Mouse (Mus musculus): Measurements from ENCODE around the gene Fbxw7. TPM values are rescaled to one million over a fixed set of nuclear protein-coding genes. Genes with fewer than 3 reads are reported as not detected.

The Fbxw7 gene
- polyA plus RNA-seq, 1 experiment from 2014 or later, result 13.7 TPM

DNA sequence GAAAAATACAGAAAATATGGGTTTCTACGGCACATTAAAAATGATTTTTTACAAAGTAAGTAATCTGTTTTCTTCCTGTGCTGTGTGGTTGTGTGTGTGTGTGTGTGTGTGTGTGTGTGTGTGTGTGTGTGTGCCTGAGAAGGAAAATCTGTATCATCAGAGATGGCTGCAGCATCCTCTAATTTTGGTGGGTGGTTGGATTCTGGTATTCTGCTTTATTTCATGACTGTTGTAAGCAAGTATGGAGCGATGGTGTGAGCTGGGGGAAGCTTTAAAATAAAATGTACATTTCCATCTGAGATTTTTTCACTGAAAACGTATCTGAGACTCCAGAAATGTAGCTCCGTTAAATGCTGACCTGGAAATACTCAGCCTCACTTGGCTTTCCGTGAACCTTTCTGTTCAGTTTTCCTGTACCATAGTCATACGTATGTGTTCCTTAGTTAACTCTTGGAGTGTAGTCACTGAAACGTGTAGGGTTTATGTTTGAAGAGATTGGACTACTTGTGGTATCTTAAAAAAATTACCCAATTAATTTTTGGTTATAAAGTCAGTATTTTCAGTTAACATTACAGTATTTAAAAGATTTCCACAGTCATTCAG lies 137.6 kb downstream of the Fbxw7 start:
- Histone ChIP-seq H3K9ac (ENCODE audit: low read depth, low read length) (peak overlapping the region; percentile 65), H3K4me2 (ENCODE audit: low read depth, low read length) (peak overlapping the region; percentile 81), H3K9me3 (ENCODE audit: control insufficient read depth, low read length) (no peaks in the 10 kb centered on the region), H3K27ac (replicated peaks; ENCODE audit: low read depth, low read length) (peak overlapping the region; percentile 83), H3K27me3 (replicated peaks; ENCODE audit: control insufficient read depth, insufficient read depth, low read length) (no peaks in the 10 kb centered on the region), H3K4me3 (ENCODE audit: low read depth, low read length) (peak overlapping the region; percentile 50), H3K36me3 (ENCODE audit: control insufficient read depth, insufficient read depth, low read length) (no peaks in the 10 kb centered on the region), H3K4me1 (ENCODE audit: control insufficient read depth, insufficient read depth, low read length) (no peaks in the 10 kb centered on the region)
- no peak for DNase-seq (ENCODE audit: low spot score)
- ATAC-seq (ENCODE audit: low read depth), result no peak
- WGBS, result 33% methylated on average over 7 of the region's 7 CpGs

DNA sequence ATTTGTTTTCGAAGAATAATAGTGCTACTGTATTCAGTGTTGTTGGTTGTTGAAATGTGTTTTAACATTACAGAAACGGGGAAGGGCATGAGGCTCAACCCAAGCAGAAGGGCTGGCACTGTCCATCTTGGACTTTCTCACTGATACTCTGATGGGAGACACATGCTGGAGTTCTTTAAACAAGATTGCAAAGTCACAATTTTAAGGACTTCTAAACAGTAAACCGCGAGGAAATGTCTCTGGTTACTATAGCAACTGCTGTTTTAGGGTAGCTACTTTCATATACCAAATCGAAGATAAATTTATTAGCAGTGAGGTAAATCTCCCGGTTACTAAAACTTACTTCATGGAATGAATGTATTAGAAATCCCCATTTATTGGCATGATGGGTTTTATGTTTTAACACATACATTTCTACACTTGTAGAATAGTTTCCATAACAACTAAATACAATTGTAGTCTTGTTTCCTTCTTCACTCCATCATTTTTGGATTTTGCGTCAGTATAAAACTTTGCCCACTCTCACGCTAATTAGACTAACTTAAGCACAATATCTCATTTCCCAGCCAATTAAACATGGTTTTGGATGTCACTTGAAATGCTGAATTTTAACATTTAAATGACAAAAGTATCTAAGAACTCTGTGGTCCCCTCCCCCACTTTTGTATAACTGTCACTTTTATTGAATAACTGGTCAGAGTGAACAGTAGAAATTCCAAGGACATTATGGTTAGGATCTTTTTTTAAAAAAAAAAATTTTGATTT lies 140.1 kb downstream of the Fbxw7 start:
- Histone ChIP-seq H3K4me1 (ENCODE audit: control insufficient read depth, insufficient read depth, low read length) (no peaks in the 10 kb centered on the region), H3K4me3 (ENCODE audit: low read depth, low read length) (no peak overlapping the region), H3K27ac (replicated peaks; ENCODE audit: low read depth, low read length) (no peak overlapping the region), H3K4me2 (ENCODE audit: low read depth, low read length) (no peak overlapping the region), H3K9ac (ENCODE audit: low read depth, low read length) (no peak overlapping the region), H3K27me3 (replicated peaks; ENCODE audit: control insufficient read depth, insufficient read depth, low read length) (no peaks in the 10 kb centered on the region), H3K9me3 (ENCODE audit: control insufficient read depth, low read length) (no peaks in the 10 kb centered on the region), H3K36me3 (ENCODE audit: control insufficient read depth, insufficient read depth, low read length) (0 out of 2 replicates have a peak, but pooled peaks cover 6% of the 10 kb centered on the region)
- WGBS, result 85% methylated on average over 8 of the region's 8 CpGs
- ATAC-seq (ENCODE audit: low read depth), result no peak
- no peak for DNase-seq (ENCODE audit: low spot score)

DNA sequence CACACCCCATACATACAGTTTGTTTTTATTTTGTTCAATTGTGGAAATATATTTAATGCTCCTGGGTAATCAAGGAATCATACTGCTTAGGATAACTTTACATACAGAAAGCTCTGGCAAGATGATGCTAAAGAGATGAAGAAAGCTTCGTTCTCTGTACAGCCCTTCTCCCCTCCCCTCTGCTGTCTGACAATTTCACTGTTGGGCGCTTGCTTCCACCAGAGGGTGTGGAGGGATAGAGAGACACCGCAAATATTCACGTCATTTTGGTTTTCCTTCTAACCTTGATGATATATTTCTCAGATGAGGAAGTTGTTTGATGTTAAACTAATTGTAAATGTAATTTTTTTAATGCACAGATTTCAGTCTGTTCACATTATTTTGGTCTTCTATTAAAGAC lies 140.8 kb downstream of the Fbxw7 start:
- H3K9me3 ChIP-seq (ENCODE audit: control insufficient read depth, low read length), result no peaks in the 10 kb centered on the region
- no peak for ATAC-seq (ENCODE audit: low read depth)
- H3K4me2 ChIP-seq (ENCODE audit: low read depth, low read length), result no peak overlapping the region
- H3K27ac ChIP-seq (replicated peaks; ENCODE audit: low read depth, low read length), result no peak overlapping the region
- no peak for DNase-seq (ENCODE audit: low spot score)
- no peaks in the 10 kb centered on the region for H3K27me3 ChIP-seq (replicated peaks; ENCODE audit: control insufficient read depth, insufficient read depth, low read length)
- no peak overlapping the region for H3K4me3 ChIP-seq (ENCODE audit: low read depth, low read length)
- H3K36me3 ChIP-seq (ENCODE audit: control insufficient read depth, insufficient read depth, low read length), result 0 out of 2 replicates have a peak, but pooled peaks cover 6% of the 10 kb centered on the region
- H3K4me1 ChIP-seq (ENCODE audit: control insufficient read depth, insufficient read depth, low read length), result no peaks in the 10 kb centered on the region
- 72% methylated on average over 4 of the region's 4 CpGs for WGBS
- H3K9ac ChIP-seq (ENCODE audit: low read depth, low read length), result no peak overlapping the region

DNA sequence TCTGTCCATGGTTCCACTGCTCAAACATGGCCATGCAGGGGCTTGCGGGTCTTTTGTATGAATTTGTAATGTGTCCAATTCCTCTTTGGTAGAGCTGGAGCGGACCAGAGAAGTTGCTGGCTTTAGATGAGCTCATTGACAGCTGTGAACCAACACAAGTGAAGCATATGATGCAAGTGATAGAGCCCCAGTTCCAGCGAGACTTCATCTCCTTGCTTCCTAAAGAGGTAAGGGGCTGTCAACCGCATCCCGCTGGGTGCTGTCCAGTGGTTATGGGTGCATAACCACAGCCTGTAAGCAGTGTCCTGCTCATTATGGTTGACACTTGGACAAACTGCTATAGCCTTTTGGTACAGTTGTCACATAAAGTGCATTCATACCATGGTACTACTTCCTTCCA lies 150.1 kb downstream of the Fbxw7 start:
- no peak overlapping the region for H3K4me2 ChIP-seq (ENCODE audit: low read depth, low read length)
- no peak overlapping the region for H3K4me3 ChIP-seq (ENCODE audit: low read depth, low read length)
- WGBS, result 88% methylated on average over 5 of the region's 5 CpGs
- no peak overlapping the region for H3K27ac ChIP-seq (replicated peaks; ENCODE audit: low read depth, low read length)
- H3K36me3 ChIP-seq (ENCODE audit: control insufficient read depth, insufficient read depth, low read length), result peaks cover 9% of the 10 kb centered on the region; the same call in 1 of the 2 replicates
- DNase-seq (ENCODE audit: low spot score) (no peak), ATAC-seq (ENCODE audit: low read depth) (no peak)
- H3K4me1 ChIP-seq (ENCODE audit: control insufficient read depth, insufficient read depth, low read length), result no peaks in the 10 kb centered on the region
- no peaks in the 10 kb centered on the region for H3K9me3 ChIP-seq (ENCODE audit: control insufficient read depth, low read length)
- H3K27me3 ChIP-seq (replicated peaks; ENCODE audit: control insufficient read depth, insufficient read depth, low read length), result no peaks in the 10 kb centered on the region
- no peak overlapping the region for H3K9ac ChIP-seq (ENCODE audit: low read depth, low read length)

DNA sequence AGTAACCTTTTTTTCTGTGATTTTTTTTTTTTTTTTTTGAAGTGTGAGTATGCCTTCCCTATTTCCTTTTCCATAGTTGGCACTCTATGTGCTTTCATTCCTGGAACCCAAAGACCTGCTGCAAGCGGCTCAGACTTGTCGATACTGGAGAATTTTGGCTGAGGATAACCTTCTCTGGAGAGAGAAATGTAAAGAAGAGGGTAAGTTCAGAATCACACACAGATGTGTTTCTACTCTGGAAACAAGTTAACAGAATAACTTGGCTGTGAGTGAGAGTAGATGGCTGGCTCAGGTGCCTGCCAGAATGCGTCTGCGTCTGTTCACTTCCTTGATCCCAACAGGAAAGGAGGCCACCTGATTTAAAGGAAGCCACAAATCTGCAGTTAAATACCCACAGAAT lies 152.3 kb downstream of the Fbxw7 start:
- Histone ChIP-seq H3K36me3 (ENCODE audit: control insufficient read depth, insufficient read depth, low read length) (peaks cover 26% of the 10 kb centered on the region), H3K9me3 (ENCODE audit: control insufficient read depth, low read length) (no peaks in the 10 kb centered on the region), H3K27ac (replicated peaks; ENCODE audit: low read depth, low read length) (no peak overlapping the region), H3K4me2 (ENCODE audit: low read depth, low read length) (no peak overlapping the region), H3K27me3 (replicated peaks; ENCODE audit: control insufficient read depth, insufficient read depth, low read length) (no peaks in the 10 kb centered on the region), H3K4me1 (ENCODE audit: control insufficient read depth, insufficient read depth, low read length) (no peaks in the 10 kb centered on the region), H3K4me3 (ENCODE audit: low read depth, low read length) (no peak overlapping the region), H3K9ac (ENCODE audit: low read depth, low read length) (no peak overlapping the region)
- DNase-seq (ENCODE audit: low spot score), result peak; percentile 18
- WGBS, result 80% methylated on average over 4 of the region's 4 CpGs
- ATAC-seq (ENCODE audit: low read depth), result no peak

DNA sequence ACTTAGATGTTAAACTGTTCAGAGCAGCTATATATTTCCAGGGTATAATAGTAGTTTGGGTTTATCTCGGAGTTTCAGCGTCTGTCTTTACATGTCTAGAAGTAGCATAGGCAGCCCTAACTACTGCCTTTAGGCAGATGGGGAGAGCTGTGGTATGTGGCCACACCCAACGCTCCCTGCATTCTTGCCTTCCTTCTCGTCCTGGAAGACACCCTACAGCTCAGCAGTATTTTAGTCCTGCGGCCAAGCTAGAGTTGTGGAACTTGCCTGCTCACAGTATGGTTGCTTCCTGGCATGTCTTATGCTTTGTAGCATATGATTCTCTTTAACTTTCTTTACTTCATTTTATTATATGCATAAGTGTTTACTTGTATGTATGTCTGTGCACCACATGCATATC lies 156.5 kb downstream of the Fbxw7 start:
- Histone ChIP-seq H3K4me3 (ENCODE audit: low read depth, low read length) (no peak overlapping the region), H3K4me2 (ENCODE audit: low read depth, low read length) (no peak overlapping the region), H3K36me3 (ENCODE audit: control insufficient read depth, insufficient read depth, low read length) (peaks cover 54% of the 10 kb centered on the region), H3K27me3 (replicated peaks; ENCODE audit: control insufficient read depth, insufficient read depth, low read length) (no peaks in the 10 kb centered on the region), H3K27ac (replicated peaks; ENCODE audit: low read depth, low read length) (no peak overlapping the region), H3K9me3 (ENCODE audit: control insufficient read depth, low read length) (no peaks in the 10 kb centered on the region), H3K4me1 (ENCODE audit: control insufficient read depth, insufficient read depth, low read length) (no peaks in the 10 kb centered on the region), H3K9ac (ENCODE audit: low read depth, low read length) (no peak overlapping the region)
- peak; percentile 67; the same call in 1 of the 2 replicates for ATAC-seq (ENCODE audit: low read depth)
- peak; percentile 67 for DNase-seq (ENCODE audit: low spot score)
- 74% methylated on average over 5 of the region's 5 CpGs for WGBS

DNA sequence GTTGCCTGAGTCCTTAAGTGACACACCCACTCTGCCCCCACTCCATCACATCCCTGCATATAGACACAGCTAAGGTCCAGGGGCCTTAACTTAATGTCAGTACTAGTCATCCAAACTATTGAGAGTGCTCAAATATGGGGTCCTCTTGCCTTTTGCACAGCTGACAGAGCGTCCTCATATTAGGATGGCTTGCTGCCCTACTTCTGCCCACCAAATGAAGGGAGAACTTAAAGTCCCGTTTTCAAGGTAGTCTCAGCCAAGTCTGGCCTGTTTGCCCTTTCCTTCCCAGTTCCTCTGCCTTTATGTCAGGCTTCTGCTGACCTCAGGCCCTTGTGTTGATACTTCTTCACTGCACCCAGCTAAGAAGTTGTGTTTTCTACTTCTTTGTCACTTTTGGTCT lies 157.8 kb downstream of the Fbxw7 start:
- ATAC-seq (ENCODE audit: low read depth) (no peak), DNase-seq (ENCODE audit: low spot score) (no peak)
- 91% methylated on average over 2 of the region's 2 CpGs for WGBS
- no peak overlapping the region for H3K4me3 ChIP-seq (ENCODE audit: low read depth, low read length)
- H3K4me1 ChIP-seq (ENCODE audit: control insufficient read depth, insufficient read depth, low read length), result no peaks in the 10 kb centered on the region
- peaks cover 65% of the 10 kb centered on the region for H3K36me3 ChIP-seq (ENCODE audit: control insufficient read depth, insufficient read depth, low read length)
- H3K9ac ChIP-seq (ENCODE audit: low read depth, low read length), result no peak overlapping the region
- H3K9me3 ChIP-seq (ENCODE audit: control insufficient read depth, low read length), result no peaks in the 10 kb centered on the region
- H3K27me3 ChIP-seq (replicated peaks; ENCODE audit: control insufficient read depth, insufficient read depth, low read length), result no peaks in the 10 kb centered on the region
- no peak overlapping the region for H3K4me2 ChIP-seq (ENCODE audit: low read depth, low read length)
- no peak overlapping the region for H3K27ac ChIP-seq (replicated peaks; ENCODE audit: low read depth, low read length)

DNA sequence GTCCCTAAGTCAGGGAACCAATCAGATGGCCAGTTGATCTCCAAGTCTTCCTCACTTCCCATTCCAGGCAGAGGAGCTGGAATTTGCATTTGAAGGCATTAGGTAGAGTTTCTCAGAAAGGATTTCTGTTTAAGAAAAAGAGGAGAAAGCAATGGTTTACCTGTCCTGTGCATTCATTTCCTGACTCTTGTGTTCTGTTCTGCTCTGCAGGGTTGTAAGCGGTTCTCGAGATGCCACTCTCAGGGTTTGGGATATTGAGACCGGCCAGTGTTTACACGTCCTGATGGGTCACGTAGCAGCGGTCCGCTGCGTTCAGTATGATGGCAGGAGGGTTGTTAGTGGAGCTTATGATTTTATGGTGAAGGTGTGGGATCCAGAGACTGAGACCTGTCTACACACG lies 159.1 kb downstream of the Fbxw7 start:
- Histone ChIP-seq H3K27ac (replicated peaks; ENCODE audit: low read depth, low read length) (no peak overlapping the region), H3K27me3 (replicated peaks; ENCODE audit: control insufficient read depth, insufficient read depth, low read length) (no peaks in the 10 kb centered on the region), H3K9ac (ENCODE audit: low read depth, low read length) (no peak overlapping the region), H3K9me3 (ENCODE audit: control insufficient read depth, low read length) (no peaks in the 10 kb centered on the region), H3K4me2 (ENCODE audit: low read depth, low read length) (no peak overlapping the region), H3K4me1 (ENCODE audit: control insufficient read depth, insufficient read depth, low read length) (no peaks in the 10 kb centered on the region), H3K36me3 (ENCODE audit: control insufficient read depth, insufficient read depth, low read length) (peaks cover 59% of the 10 kb centered on the region), H3K4me3 (ENCODE audit: low read depth, low read length) (no peak overlapping the region)
- DNase-seq (ENCODE audit: low spot score) (no peak), ATAC-seq (ENCODE audit: low read depth) (no peak)
- WGBS, result 91% methylated on average over 9 of the region's 9 CpGs

DNA sequence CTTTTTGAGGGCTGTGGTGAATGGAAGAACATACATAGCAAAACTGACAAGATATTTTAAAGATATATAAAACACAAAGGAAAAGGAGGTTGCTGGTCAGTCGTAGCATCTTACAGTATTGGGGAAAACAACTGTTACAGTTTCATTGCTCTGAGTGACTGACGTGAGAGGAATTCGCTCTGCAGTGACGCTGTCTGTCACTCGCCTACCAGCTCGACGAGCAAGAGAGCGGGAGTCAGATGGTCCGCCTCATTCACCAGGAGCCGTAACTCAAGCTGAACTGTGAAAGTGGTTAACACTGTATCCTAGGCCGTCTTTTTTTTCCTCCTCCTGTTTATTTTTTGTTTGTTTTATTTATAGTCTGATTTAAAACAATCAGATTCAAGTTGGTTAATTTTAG lies 163.6 kb downstream of the Fbxw7 start:
- WGBS, result 76% methylated on average over 11 of the region's 11 CpGs
- H3K36me3 ChIP-seq (ENCODE audit: control insufficient read depth, insufficient read depth, low read length), result peaks cover 34% of the 10 kb centered on the region
- no peak overlapping the region for H3K27ac ChIP-seq (replicated peaks; ENCODE audit: low read depth, low read length)
- no peak overlapping the region for H3K4me3 ChIP-seq (ENCODE audit: low read depth, low read length)
- H3K9ac ChIP-seq (ENCODE audit: low read depth, low read length), result no peak overlapping the region
- no peaks in the 10 kb centered on the region for H3K9me3 ChIP-seq (ENCODE audit: control insufficient read depth, low read length)
- no peaks in the 10 kb centered on the region for H3K4me1 ChIP-seq (ENCODE audit: control insufficient read depth, insufficient read depth, low read length)
- no peak for ATAC-seq (ENCODE audit: low read depth)
- H3K27me3 ChIP-seq (replicated peaks; ENCODE audit: control insufficient read depth, insufficient read depth, low read length), result no peaks in the 10 kb centered on the region
- no peak for DNase-seq (ENCODE audit: low spot score)
- no peak overlapping the region for H3K4me2 ChIP-seq (ENCODE audit: low read depth, low read length)

All from embryonic facial prominence, embryonic 14.5 days (tissue).